8 mouse cellular contexts compared by ENCODE assay signal in genomic region chr17:28953251-28953650, GRCm38 (mm10). TPM values are rescaled to one million over a fixed set of nuclear protein-coding genes. Genes with fewer than 3 reads are reported as not detected.
DNase-seq lines count a peak whose midpoint lies in the region; ATAC-seq and TF ChIP-seq lines count a peak whose summit lies in the region.

No protein-coding gene starts in this region.

- no peak for ATAC-seq in frontal cortex, adult (ENCODE audit: low TSS enrichment)

- H3K79me2 ChIP-seq in myocyte (ENCODE audit: control insufficient read depth, insufficient read depth): peaks cover 58% of the 10 kb centered on the region

- DNase-seq in kidney, adult 2 months: peak; percentile 23
- no peak for DNase-seq in kidney, adult 8-10 months
- no peak for DNase-seq in heart, embryonic 10.5 days (ENCODE audit: low spot score)
- DNase-seq in limb, embryonic 10.5 days (ENCODE audit: low spot score): peak; percentile 34
- DNase-seq in urinary bladder, postnatal 14 days (ENCODE audit: low spot score): no peak

- no peak for TF ChIP-seq CTCF in kidney, adult 2 months (conservative IDR thresholded peaks at IDR 0.05; ENCODE audit: insufficient read depth, insufficient read length, low read depth, low read length)

- H3K4me1 ChIP-seq in kidney, adult 2 months (ENCODE audit: control insufficient read depth, insufficient read depth, low read length): peaks cover 13% of the 10 kb centered on the region; the same call in 1 of the 2 replicates
- peaks cover 16% of the 10 kb centered on the region; the same call in 1 of the 2 replicates for H3K4me1 ChIP-seq in brown adipose tissue, adult 24 weeks (ENCODE audit: control insufficient read depth, insufficient read depth, insufficient read length, low read length)
- H3K4me1 ChIP-seq in heart, embryonic 10.5 days: peaks cover 31% of the 10 kb centered on the region
- peaks cover 18% of the 10 kb centered on the region for H3K4me1 ChIP-seq in limb, embryonic 10.5 days

- peak overlapping the region; percentile 81 for H3K4me2 ChIP-seq in myocyte (ENCODE audit: low read depth)

- 2% methylated on average over 9 of the region's 9 CpGs for WGBS in kidney, adult 2 months
- WGBS in heart, embryonic 10.5 days: 15% methylated on average over 9 of the region's 9 CpGs
- 39% methylated on average over 9 of the region's 9 CpGs for WGBS in limb, embryonic 10.5 days

- peak overlapping the region; percentile 71 for H3K27ac ChIP-seq in kidney, adult 2 months (ENCODE audit: insufficient read depth, low read depth, low read length)
- H3K27ac ChIP-seq in brown adipose tissue, adult 24 weeks (replicated peaks; ENCODE audit: low read depth, low read length): peak overlapping the region; percentile 88
- peak overlapping the region; percentile 98 for H3K27ac ChIP-seq in heart, embryonic 10.5 days
- peak overlapping the region; percentile 98 for H3K27ac ChIP-seq in limb, embryonic 10.5 days

- H3K9me3 ChIP-seq in heart, embryonic 10.5 days: no peaks in the 10 kb centered on the region
- peaks cover 3% of the 10 kb centered on the region; the same call in 1 of the 2 replicates for H3K9me3 ChIP-seq in limb, embryonic 10.5 days (replicated peaks)

- peak overlapping the region; percentile 59 for H3ac ChIP-seq in myocyte (ENCODE audit: control insufficient read depth, insufficient read length)

- no peaks in the 10 kb centered on the region for H3K27me3 ChIP-seq in kidney, adult 2 months (replicated peaks; ENCODE audit: control insufficient read depth, insufficient read depth, low read length)
- no peaks in the 10 kb centered on the region for H3K27me3 ChIP-seq in heart, embryonic 10.5 days (ENCODE audit: insufficient read depth, poor library complexity, severe bottlenecking)
- no peaks in the 10 kb centered on the region for H3K27me3 ChIP-seq in limb, embryonic 10.5 days (ENCODE audit: low read depth, poor library complexity, severe bottlenecking)
- no peaks in the 10 kb centered on the region for H3K27me3 ChIP-seq in myocyte (ENCODE audit: control insufficient read depth, insufficient read depth, insufficient read length)

- TF ChIP-seq POLR2A in kidney, adult 2 months (IDR thresholded peaks at IDR 0.05; ENCODE audit: low read depth, low read length): no peak
- TF ChIP-seq POLR2A in myocyte (IDR thresholded peaks at IDR 0.05; ENCODE audit: insufficient read length, low read depth): no peak

- H3K36me3 ChIP-seq in kidney, adult 2 months (ENCODE audit: control insufficient read depth, insufficient read depth, low read length): no peaks in the 10 kb centered on the region
- H3K36me3 ChIP-seq in heart, embryonic 10.5 days: peaks cover 19% of the 10 kb centered on the region
- peaks cover 35% of the 10 kb centered on the region for H3K36me3 ChIP-seq in limb, embryonic 10.5 days
- no peaks in the 10 kb centered on the region for H3K36me3 ChIP-seq in myocyte (ENCODE audit: control insufficient read depth, insufficient read depth)

- H3K4me3 ChIP-seq in kidney, adult 2 months (ENCODE audit: insufficient read depth, low read depth, low read length): peak overlapping the region; percentile 58
- peak overlapping the region; percentile 94 for H3K4me3 ChIP-seq in brown adipose tissue, adult 24 weeks (ENCODE audit: insufficient read depth, low read depth, low read length)
- H3K4me3 ChIP-seq in heart, embryonic 10.5 days: peak overlapping the region; percentile 81
- peak overlapping the region; percentile 73 for H3K4me3 ChIP-seq in limb, embryonic 10.5 days
- peak overlapping the region; percentile 42 for H3K4me3 ChIP-seq in myocyte

TF ChIP-seq in myocyte, 11 proteins besides CTCF, POLR2A, EP300 and RAD21:
- TF ChIP-seq REST (IDR thresholded peaks at IDR 0.05; ENCODE audit: insufficient read depth, insufficient read length) (no peak), TCF3 (IDR thresholded peaks at IDR 0.05; ENCODE audit: insufficient read length, low read depth) (no peak), CEBPB (IDR thresholded peaks at IDR 0.05; ENCODE audit: insufficient read depth, poor library complexity, severe bottlenecking) (no peak), SRF (IDR thresholded peaks at IDR 0.05; ENCODE audit: control insufficient read depth, insufficient read length, low read depth) (no peak), POLR2AphosphoS2 (IDR thresholded peaks at IDR 0.05; ENCODE audit: insufficient read length, low read depth) (no peak), TCF12 (IDR thresholded peaks at IDR 0.05; ENCODE audit: insufficient read depth, poor library complexity, severe bottlenecking) (no peak)

RNA-seq across cellular contexts. Expression of gene Kctd20, which starts 1.5 kb away (rescaled TPM):
- polyA plus RNA-seq in kidney, adult 2 months (2012; rRNA removed): 30.8 and 32.0 TPM in 2 replicates
- polyA plus RNA-seq in brown adipose tissue, adult 24 weeks (2012; ENCODE audit: insufficient read depth, insufficient read length, missing spikeins): 27.2 and 29.0 TPM in 2 replicates
- 80.3 and 85.4 TPM in 2 replicates for polyA plus RNA-seq in heart, embryonic 10.5 days (2016; fragmentation: Nextera tagmentation; extraction: Ambion mirVana)
- 121 and 129 TPM in 2 replicates for polyA plus RNA-seq in limb, embryonic 10.5 days (2016; fragmentation: Nextera tagmentation; extraction: Ambion mirVana)
- polyA plus RNA-seq in myocyte (2012; fragmentation: generic; extraction: Trizol): 34.8 TPM

RNA-seq across cellular contexts. Expression of gene Pxt1, which starts 9.6 kb away (rescaled TPM):
- 0.12 and 0.13 TPM in 2 replicates for polyA plus RNA-seq in kidney, adult 2 months (2012; rRNA removed)
- not detected in 2 replicates for polyA plus RNA-seq in brown adipose tissue, adult 24 weeks (2012; ENCODE audit: insufficient read depth, insufficient read length, missing spikeins)
- 0.21 and 0.26 TPM in 2 replicates for polyA plus RNA-seq in heart, embryonic 10.5 days (2016; fragmentation: Nextera tagmentation; extraction: Ambion mirVana)
- 0.24 and 0.45 TPM in 2 replicates for polyA plus RNA-seq in limb, embryonic 10.5 days (2016; fragmentation: Nextera tagmentation; extraction: Ambion mirVana)
- polyA plus RNA-seq in myocyte (2012; fragmentation: generic; extraction: Trizol): not detected

RNA-seq across cellular contexts. Expression of gene 4930539E08Rik, which starts 38.1 kb away (rescaled TPM):
- polyA plus RNA-seq in kidney, adult 2 months (2012; rRNA removed): 0.34 and 0.57 TPM in 2 replicates
- polyA plus RNA-seq in brown adipose tissue, adult 24 weeks (2012; ENCODE audit: insufficient read depth, insufficient read length, missing spikeins): not detected in 2 replicates
- polyA plus RNA-seq in heart, embryonic 10.5 days (2016; fragmentation: Nextera tagmentation; extraction: Ambion mirVana): 0.13 and 0.25 TPM in 2 replicates
- polyA plus RNA-seq in limb, embryonic 10.5 days (2016; fragmentation: Nextera tagmentation; extraction: Ambion mirVana): 0.05 and 0.10 TPM in 2 replicates
- polyA plus RNA-seq in myocyte (2012; fragmentation: generic; extraction: Trizol): not detected

RNA-seq across cellular contexts. Expression of gene Stk38, which starts 54.5 kb away (rescaled TPM):
- 61.7 and 66.8 TPM in 2 replicates for polyA plus RNA-seq in kidney, adult 2 months (2012; rRNA removed)
- 47.3 and 49.3 TPM in 2 replicates for polyA plus RNA-seq in brown adipose tissue, adult 24 weeks (2012; ENCODE audit: insufficient read depth, insufficient read length, missing spikeins)
- 92.2 and 93.7 TPM in 2 replicates for polyA plus RNA-seq in heart, embryonic 10.5 days (2016; fragmentation: Nextera tagmentation; extraction: Ambion mirVana)
- polyA plus RNA-seq in limb, embryonic 10.5 days (2016; fragmentation: Nextera tagmentation; extraction: Ambion mirVana): 116 and 131 TPM in 2 replicates
- 28.3 TPM for polyA plus RNA-seq in myocyte (2012; fragmentation: generic; extraction: Trizol)

Comparison
In these comparisons a context has a peak if more than half of its experiments do, and no peak if none do; other contexts are left out.
1. DNase-seq: peak in kidney, adult 2 months (single experiment) and limb, embryonic 10.5 days (single experiment); none in kidney, adult 8-10 months (0 of 2), heart, embryonic 10.5 days (single experiment) and urinary bladder, postnatal 14 days (single experiment).
2. H3K4me3 ChIP-seq: peak in every context shown above with its lines; median percentile 94 in brown adipose tissue, adult 24 weeks; 81 in heart, embryonic 10.5 days; 73 in limb, embryonic 10.5 days; 58 in kidney, adult 2 months; 42 in myocyte.
3. Peak in every context shown above with its lines, with median percentiles within 50 percentile points of each other: H3K27ac ChIP-seq.